Mouse (Mus musculus) right cerebral cortex, postnatal 25 days (tissue): ENCODE data around the gene Syn3.

Source experiments
- DNase-seq: peaks from one replicate; pipeline ENCODE4 v3.0.0; 2022

Syn3 gene

DNA sequence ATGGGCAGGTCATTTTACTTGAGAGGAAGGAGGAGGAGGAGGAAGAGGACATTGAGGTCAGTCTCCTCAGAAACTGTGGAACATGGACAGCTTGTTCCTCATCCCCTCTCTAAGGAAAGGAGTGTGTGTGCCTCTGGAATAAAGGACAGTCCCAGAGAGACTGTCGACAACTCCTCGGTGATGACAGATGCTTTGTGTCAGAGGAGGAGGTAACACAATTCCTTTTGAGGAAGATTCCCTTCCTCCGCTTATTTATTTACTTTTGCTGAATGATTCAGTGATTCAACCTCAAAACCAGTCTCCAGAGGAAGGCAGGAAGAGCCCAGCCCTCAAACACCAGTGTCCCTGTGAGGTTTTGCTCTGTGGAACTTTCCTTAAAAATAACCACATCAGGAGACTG, 228.4 kb downstream of the Syn3 start:
- no peak for DNase-seq

DNA sequence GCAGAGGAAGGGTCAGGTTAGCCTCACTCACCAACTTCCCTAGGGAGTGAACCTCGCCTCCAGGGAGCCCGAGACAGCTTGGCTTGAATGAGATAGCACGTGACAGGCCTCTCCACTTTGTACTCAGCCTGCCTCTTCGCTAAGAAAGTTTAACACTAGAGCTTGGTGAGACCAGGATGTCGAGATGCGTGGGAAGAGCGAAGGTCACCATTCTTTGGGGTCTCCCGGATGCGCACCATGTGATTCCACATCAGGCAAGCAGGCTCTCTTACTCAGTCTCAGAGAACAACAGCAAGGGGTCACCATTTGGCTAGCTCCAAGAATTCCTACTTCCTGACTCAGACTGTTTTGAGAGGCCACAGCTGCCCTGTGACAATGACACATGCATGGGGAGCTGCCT, 234.1 kb downstream of the Syn3 start:
- DNase-seq: no peak

- DNase-seq: no peak
These were observed 237.0 kb downstream of the Syn3 start for GRCm38 (mm10) chr10:86261725-86262124.

- DNase-seq: no peak
These were observed 239.7 kb downstream of the Syn3 start for GRCm38 (mm10) chr10:86258992-86259391.

GRCm38 (mm10) chr10:86258046-86258445, 240.7 kb downstream of the Syn3 start:
- DNase-seq: no peak

DNA sequence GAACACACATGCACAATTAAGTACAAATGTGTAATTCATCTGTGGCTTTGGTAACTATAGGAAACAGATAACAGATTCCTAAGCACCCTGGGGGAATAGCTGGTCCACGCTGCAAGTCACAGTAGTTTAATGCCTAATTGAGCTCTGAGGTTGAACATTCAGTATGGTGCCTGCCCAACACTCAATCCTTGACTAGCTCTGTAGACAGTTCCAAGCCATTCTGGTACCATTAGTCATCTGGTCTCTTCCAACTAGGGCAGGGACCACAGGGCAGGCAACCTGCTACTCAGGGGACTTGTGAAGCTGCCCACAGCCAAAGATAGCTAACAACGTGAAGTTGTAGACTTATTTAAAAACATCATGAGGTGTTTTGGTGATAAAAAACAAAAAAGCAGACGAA, 241.7 kb downstream of the Syn3 start:
- no peak for DNase-seq

DNA sequence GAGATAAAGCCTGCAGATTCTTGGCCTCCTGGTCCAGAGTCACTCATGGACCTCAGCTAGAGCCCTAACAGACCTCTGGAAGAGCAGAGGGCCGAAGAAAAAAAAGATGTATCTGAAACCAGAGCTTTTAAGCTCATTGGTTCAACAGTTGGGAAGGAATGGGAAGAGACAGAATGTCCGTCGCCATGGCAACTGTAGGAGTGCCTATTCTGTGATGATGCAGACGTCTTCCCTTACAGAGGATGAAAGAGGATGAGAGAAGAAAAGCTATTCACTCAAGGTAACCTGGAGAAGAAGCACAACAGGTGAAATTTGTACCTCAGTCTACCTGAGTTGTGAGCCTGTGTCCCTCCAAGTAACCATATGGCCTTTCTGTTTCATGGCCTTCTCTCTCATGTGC, 242.5 kb downstream of the Syn3 start:
- DNase-seq: peak; percentile 24

GRCm38 (mm10) chr10:86250149-86250922, 248.4 kb downstream of the Syn3 start:
- DNase-seq: no peak

DNA sequence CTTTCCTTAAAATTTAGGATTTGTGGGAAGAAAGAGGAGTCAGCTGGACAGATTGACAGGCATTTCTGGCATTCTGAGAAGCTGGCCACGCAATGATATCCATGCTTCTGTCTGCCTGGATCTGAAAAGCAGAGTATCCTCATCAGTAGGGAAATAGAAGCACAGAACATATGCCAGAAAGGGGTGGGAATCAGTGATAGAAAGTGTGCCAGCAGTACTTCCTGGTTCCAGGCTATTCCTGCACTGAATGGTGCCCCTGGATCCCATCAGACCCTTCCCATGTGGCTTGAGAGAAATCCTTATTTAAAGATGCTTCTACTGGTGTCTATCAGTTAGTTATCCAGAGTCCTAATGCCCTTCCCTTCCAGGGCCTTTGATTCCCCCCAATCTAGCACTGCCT, 249.4 kb downstream of the Syn3 start:
- no peak for DNase-seq

DNA sequence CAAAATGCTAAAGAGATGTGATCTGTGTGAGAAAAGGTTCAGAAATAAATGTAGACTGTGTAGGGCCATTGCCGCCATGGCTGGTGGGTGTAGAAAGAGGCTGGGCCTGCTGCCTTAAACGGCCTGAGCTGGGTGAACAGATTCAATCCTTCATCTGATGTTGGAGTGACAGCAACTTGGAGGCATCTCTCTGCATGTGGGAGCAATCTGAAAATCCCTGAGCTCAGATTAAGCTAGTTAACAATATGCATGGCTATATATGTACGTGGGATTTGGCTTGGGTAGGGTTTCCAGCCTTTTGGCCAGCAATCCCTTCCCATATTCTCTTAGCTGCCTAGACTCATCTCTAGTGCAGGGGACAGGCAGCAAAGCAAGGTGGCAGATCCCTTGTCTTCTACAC, 249.9 kb downstream of the Syn3 start:
- no peak for DNase-seq

DNA sequence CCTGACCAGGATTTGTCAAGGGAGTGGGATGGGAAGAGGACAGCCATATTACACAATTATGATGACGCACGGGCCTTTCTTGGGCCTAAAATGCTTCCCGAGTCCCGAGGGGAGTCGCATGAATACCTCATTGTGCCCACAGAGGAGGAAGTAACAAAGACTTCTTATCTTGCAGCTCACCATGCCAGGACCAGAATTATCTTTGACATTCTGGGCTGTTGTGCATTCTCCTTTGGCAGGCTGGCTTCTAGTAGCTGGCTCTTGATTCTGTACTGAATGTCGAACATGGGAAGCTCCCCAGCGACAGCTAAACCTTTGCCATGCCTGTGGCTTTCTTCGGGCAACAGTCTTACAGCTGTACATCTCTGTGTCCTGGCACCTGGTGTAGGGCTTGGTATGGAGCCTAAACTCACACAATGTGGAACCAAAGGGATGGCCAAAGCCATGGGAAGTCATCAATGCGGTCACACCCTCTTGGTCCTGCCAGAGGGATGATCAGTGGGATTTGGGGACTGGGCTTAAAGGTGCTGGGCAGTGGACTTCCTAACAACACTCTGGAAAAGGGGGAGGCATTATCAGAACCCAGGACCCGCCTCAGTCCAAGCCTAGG, 250.5 kb downstream of the Syn3 start:
- DNase-seq: no peak

GRCm38 (mm10) chr10:86245396-86245795, 253.3 kb downstream of the Syn3 start:
- DNase-seq: no peak

GRCm38 (mm10) chr10:86243525-86243924, 255.2 kb downstream of the Syn3 start:
- no peak for DNase-seq

DNA sequence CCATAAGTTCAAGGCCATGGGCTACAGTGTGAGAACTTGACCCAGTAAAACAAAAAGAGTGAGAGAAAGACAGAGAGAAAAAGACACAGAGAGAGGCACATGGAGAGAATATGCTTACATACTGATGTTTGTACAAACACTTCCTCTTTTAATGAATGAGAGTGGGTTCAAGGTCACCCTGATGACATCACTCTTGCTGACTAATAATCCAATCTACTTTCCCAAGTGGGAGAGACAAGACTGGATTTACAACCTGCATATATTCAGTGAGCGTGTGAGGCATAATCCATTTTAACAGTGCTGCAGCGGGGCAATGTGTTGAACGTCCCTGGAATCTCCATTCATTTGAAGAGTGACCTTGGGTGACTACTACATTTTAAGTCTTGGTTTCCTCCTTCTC, 256.0 kb downstream of the Syn3 start:
- DNase-seq: no peak

GRCm38 (mm10) chr10:86230006-86230405, 268.7 kb downstream of the Syn3 start:
- no peak for DNase-seq

- no peak for DNase-seq
These were observed 273.2 kb downstream of the Syn3 start for GRCm38 (mm10) chr10:86225480-86225879.

GRCm38 (mm10) chr10:86218984-86219383, 279.7 kb downstream of the Syn3 start:
- DNase-seq: no peak

DNA sequence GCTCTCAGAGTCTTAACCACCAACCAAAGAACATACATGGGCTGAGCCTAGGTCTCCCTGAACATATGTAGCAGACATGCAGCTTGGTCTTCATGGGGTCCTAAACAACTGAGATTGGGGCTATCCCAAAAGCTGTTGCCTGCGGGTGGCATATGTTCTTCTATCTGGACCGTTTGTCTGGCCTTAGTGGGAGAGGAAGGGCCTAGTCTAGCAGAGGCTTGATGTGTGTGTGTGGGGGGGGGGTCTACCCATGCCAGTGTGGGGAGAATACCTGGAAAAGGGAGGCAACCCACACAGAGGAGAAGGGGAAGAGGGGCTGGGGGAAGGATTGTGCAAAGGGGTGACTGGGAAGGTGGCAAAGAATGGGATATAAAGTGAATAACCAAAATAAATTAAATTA, 281.9 kb downstream of the Syn3 start:
- DNase-seq: no peak

DNA sequence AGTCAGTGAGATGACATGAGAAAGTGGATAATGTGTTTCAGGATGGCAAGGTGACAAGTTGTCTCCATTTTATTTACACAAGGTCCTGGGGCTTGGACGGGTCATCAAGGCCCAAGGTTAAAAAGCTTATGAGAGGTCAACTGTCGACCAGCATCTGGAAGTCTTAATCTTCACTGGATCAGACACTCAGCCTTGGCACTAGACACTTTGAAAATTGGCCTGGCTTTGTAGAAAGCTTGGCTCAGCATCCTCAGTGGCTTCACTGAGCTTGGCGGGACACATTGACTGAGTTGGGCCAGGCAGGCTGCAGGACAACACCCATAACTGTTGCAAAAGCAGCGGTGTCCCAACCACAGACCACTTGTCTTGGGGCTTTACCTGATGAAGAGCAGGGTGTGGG, 286.6 kb downstream of the Syn3 start:
- no peak for DNase-seq

DNA sequence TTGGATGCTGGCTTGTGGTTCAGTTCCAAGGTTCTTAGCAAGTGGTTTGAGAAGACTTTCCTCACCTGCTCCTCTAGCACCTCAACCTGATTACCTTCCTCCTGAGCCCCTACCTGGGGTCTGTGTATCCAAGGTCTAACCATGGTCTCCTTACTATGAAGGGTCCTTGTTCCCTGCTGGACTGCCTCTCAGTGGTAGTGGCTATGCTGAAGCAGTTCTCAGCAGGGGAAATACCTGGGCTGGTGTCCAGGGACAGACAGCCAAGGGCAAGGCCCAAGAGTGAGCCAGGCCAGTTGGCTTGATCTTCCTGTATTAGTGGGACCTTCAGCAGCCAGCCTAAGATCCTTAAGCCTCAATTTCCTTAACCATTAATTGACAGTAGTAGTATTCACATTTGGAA, 294.8 kb downstream of the Syn3 start:
- DNase-seq: no peak

GRCm38 (mm10) chr10:86203175-86203574, 295.5 kb downstream of the Syn3 start:
- no peak for DNase-seq

DNA sequence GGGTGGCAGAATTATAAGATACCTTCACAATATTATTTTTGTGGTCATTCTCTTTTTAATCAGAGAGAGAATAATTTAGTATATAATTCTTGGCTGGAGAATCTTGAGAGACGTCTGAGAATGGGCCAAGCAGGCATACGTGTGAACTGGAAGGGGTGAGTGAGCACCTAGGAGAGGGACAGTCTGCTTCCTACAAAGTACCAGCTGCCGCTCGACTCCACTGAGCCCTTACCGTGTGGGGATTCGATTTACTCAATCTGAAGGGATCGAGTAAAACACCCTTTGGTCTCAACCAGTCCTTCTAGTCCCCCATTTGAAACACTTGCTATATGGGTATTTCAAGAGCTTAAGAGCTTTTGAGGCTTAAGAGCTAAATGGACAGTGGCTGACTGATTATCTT, 296.9 kb downstream of the Syn3 start:
- DNase-seq: no peak

GRCm38 (mm10) chr10:86201006-86201405, 297.7 kb downstream of the Syn3 start:
- no peak for DNase-seq

DNA sequence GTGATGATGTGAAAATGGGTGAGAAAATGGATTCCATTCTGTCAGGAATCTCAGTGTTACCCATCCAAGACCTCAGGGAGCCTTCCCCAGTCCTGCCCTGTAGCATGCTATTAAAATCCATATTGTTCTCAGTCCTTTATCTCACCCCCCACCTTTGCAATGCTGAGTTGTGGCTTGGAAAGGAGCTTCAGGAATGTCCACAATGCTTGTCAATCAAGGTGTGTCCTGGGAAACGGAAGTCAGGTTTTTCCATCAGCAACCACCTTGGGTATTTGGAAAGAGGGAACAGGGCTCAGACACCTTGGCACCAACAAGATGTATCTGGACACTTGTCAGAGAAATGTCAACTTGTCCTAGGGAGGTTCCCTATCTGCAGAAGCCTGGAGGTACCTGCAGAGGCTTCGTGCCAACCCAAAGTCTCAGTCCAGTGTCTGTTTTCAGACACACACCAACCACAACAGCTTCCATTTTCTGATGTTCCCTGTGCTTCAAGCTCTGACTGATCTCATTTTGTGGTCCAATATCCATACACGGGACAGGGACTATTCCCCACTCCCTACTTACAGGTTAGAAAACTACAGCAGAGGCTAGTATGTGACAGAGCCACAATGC, 302.2 kb downstream of the Syn3 start:
- no peak for DNase-seq
